Mouse (Mus musculus): ENCODE data around the gene Ubn1. TPM values are rescaled to one million over a fixed set of nuclear protein-coding genes. Genes with fewer than 3 reads are reported as not detected.

Gene Ubn1
- total RNA-seq, 4 experiments from 2014 or later: 34.1 to 41.6 (median 38.6) TPM

Other genes with a start within 250 kb of the Ubn1 start
- gene 4930562C15Rik, start 214.6 kb upstream of the Ubn1 start, total RNA-seq (2022): under 1 TPM in 1 of 4 experiments, not detected in 3; 0.14 TPM
- 10 to 100 TPM; 33.0 to 42.5 (median 38.2) TPM for gene Ubald1, start 169.7 kb upstream of the Ubn1 start, total RNA-seq (2022)
- gene Mgrn1, start 163.8 kb upstream of the Ubn1 start, total RNA-seq (2022): 100 to 1,000 TPM in 2 of 4 experiments, 10 to 100 TPM in 2; 88.5 to 120 (median 98.0) TPM
- 10 to 100 TPM; 75.9 to 85.5 (median 78.3) TPM for gene Nudt16l1, start 111.3 kb upstream of the Ubn1 start, total RNA-seq (2022)
- 10 to 100 TPM; 48.5 to 79.6 (median 58.6) TPM for gene Anks3, start 85.9 kb upstream of the Ubn1 start, total RNA-seq (2022)
- not detected for gene Sept12, start 52.2 kb upstream of the Ubn1 start, total RNA-seq (2022)
- not detected for gene Smim22, start 42.8 kb upstream of the Ubn1 start, total RNA-seq (2022)
- 10 to 100 TPM; 24.3 to 50.0 (median 36.7) TPM for gene Rogdi, start 36.5 kb upstream of the Ubn1 start, total RNA-seq (2022)
- gene Glyr1, start 194 bp upstream of the Ubn1 start, total RNA-seq (2022): 100 to 1,000 TPM in 3 of 4 experiments, 10 to 100 TPM in 1; 96.3 to 120 (median 114) TPM
- gene Ppl, start 82.4 kb downstream of the Ubn1 start, total RNA-seq (2022): 10 to 100 TPM in 2 of 4 experiments, 1 to 10 TPM in 2; 3.1 to 17.7 (median 9.9) TPM
- under 1 TPM; 0.17 to 0.35 (median 0.23) TPM for gene Sec14l5, start 97.1 kb downstream of the Ubn1 start, total RNA-seq (2022)
- 10 to 100 TPM; 28.2 to 37.9 (median 33.4) TPM for gene Nagpa, start 154.0 kb downstream of the Ubn1 start, total RNA-seq (2022)
- gene AU021092, start 172.2 kb downstream of the Ubn1 start, total RNA-seq (2022): 10 to 100 TPM; 29.9 to 35.1 (median 31.2) TPM
- gene Alg1, start 183.6 kb downstream of the Ubn1 start, total RNA-seq (2022): 10 to 100 TPM; 38.0 to 53.2 (median 43.5) TPM
- 10 to 100 TPM; 25.3 to 33.9 (median 32.5) TPM for gene Eef2kmt, start 205.9 kb downstream of the Ubn1 start, total RNA-seq (2022)